Mouse (Mus musculus) hindbrain, postnatal 0 days (tissue): ENCODE measurements at regions not wholly inside any gene's neighbourhood (a gene's known extent, or its start where the extent isn't known, plus 50 kb on each side); places are given as distances from the start of the nearest gene placed in this dataset.

Source experiments
- ATAC-seq: fragments of 200-750 bp; cut with Nextera tagmentation; 2 replicates; pipeline ENCODE4 v1.8.0; 2017; ENCODE audit warnings: mild to moderate bottlenecking, moderate TSS enrichment, moderate library complexity
- DNase-seq: peaks from one replicate; pipeline ENCODE4 v3.0.0-alpha.2; 2015; ENCODE audit warnings: low spot score
- H3K27ac ChIP-seq: fragments of 300-500 bp; sonication (generic); 2 replicates; pipeline ENCODE4 v1.5.1; 2014; ENCODE audit warnings: mild to moderate bottlenecking
- H3K27me3 ChIP-seq: fragments of 300-500 bp; sonication (generic); 2 replicates; pipeline ENCODE4 v1.6.1; 2014; ENCODE audit warnings: low read length, mixed read lengths; ENCODE audit not compliant: insufficient read depth
- H3K36me3 ChIP-seq: fragments of 300-500 bp; sonication (generic); 2 replicates; pipeline ENCODE4 v1.6.1; 2014; ENCODE audit warnings: low read length, mixed read lengths; ENCODE audit not compliant: insufficient read depth
- H3K4me1 ChIP-seq: fragments of 300-500 bp; sonication (generic); 2 replicates; pipeline ENCODE4 v1.6.1; 2014; ENCODE audit warnings: antibody characterized with exemption, low read length, mixed read lengths; ENCODE audit not compliant: insufficient read depth
- H3K4me2 ChIP-seq: fragments of 300-500 bp; sonication (generic); 2 replicates; pipeline ENCODE4 v1.6.1; 2014; ENCODE audit warnings: low read depth, mild to moderate bottlenecking, low read length, moderate library complexity, mixed read lengths
- H3K4me3 ChIP-seq: fragments of 300-500 bp; sonication (generic); 2 replicates; pipeline ENCODE4 v1.5.1; 2014; ENCODE audit warnings: low read length
- H3K9ac ChIP-seq: fragments of 300-500 bp; sonication (generic); replicated peaks from 2 replicates; pipeline ENCODE4 v1.6.1; 2014; ENCODE audit warnings: mild to moderate bottlenecking, low read length, moderate library complexity, mixed read lengths
- H3K9me3 ChIP-seq: fragments of 300-500 bp; sonication (generic); 2 replicates; pipeline ENCODE4 v1.6.1; 2016; ENCODE audit warnings: low read length, mixed read lengths
- CTCF ChIP-seq: IDR thresholded peaks from 2 replicates; pipeline ENCODE4 v1.5.1; 2016; ENCODE audit warnings: antibody characterized with exemption, control low read depth, low read depth
- WGBS: fragments of 180-500 bp; shearing (Covaris S2); extraction: QIAGEN DNeasy Blood & Tissue Kit; methylation state at CpG from one replicate; pipeline ENCODE4 v1.1.7; 2014; 5-methylcytosine and 5-hydroxymethylcytosine counted together

- Histone ChIP-seq H3K27ac (no peak overlapping the region), H3K4me3 (no peak overlapping the region), H3K9me3 (no peaks in the 10 kb centered on the region), H3K4me2 (no peak overlapping the region), H3K4me1 (no peaks in the 10 kb centered on the region), H3K27me3 (no peaks in the 10 kb centered on the region), H3K36me3 (no peaks in the 10 kb centered on the region), H3K9ac (no peak overlapping the region)
- 46% methylated on average over 4 of the region's 4 CpGs for WGBS
- no peak for TF ChIP-seq CTCF
- ATAC-seq: no peak
- DNase-seq: no peak
These were observed 261.9 kb upstream of the Nt5e start for GRCm38 (mm10) chr9:88065057-88065456.

- Histone ChIP-seq H3K9ac (no peak overlapping the region), H3K9me3 (no peaks in the 10 kb centered on the region), H3K36me3 (no peaks in the 10 kb centered on the region), H3K4me3 (no peak overlapping the region), H3K27ac (no peak overlapping the region), H3K4me1 (no peaks in the 10 kb centered on the region), H3K27me3 (no peaks in the 10 kb centered on the region), H3K4me2 (no peak overlapping the region)
- ATAC-seq (no peak), DNase-seq (no peak)
- 83% methylated on average over 7 of the region's 7 CpGs for WGBS
- TF ChIP-seq CTCF: no peak
These were observed 261.2 kb upstream of the Nt5e start for GRCm38 (mm10) chr9:88065777-88066176.

GRCm38 (mm10) chr9:88068322-88068721 is 258.7 kb upstream of the Nt5e start:
- Histone ChIP-seq H3K36me3 (no peaks in the 10 kb centered on the region), H3K27ac (no peak overlapping the region), H3K9me3 (no peaks in the 10 kb centered on the region), H3K4me1 (no peaks in the 10 kb centered on the region), H3K4me3 (no peak overlapping the region), H3K4me2 (no peak overlapping the region), H3K9ac (no peak overlapping the region), H3K27me3 (no peaks in the 10 kb centered on the region)
- no peak for TF ChIP-seq CTCF
- ATAC-seq (no peak), DNase-seq (no peak)
- WGBS: 89% methylated on average over 8 of the region's 8 CpGs

GRCm38 (mm10) chr9:88068881-88069304 is 258.1 kb upstream of the Nt5e start:
- peak; percentile 63 for ATAC-seq
- Histone ChIP-seq H3K27me3 (no peaks in the 10 kb centered on the region), H3K9me3 (no peaks in the 10 kb centered on the region), H3K4me2 (0 out of 2 replicates have a peak overlapping the region, but pooled peaks have one; percentile 2), H3K9ac (no peak overlapping the region), H3K27ac (no peak overlapping the region), H3K36me3 (no peaks in the 10 kb centered on the region), H3K4me3 (no peak overlapping the region), H3K4me1 (no peaks in the 10 kb centered on the region)
- no peak for TF ChIP-seq CTCF
- DNase-seq: peak; percentile 51
- 63% methylated on average over 15 of the region's 15 CpGs for WGBS

GRCm38 (mm10) chr9:88069834-88070233 is 257.2 kb upstream of the Nt5e start:
- no peak for ATAC-seq
- Histone ChIP-seq H3K4me1 (no peaks in the 10 kb centered on the region), H3K36me3 (no peaks in the 10 kb centered on the region), H3K4me3 (no peak overlapping the region), H3K9me3 (no peaks in the 10 kb centered on the region), H3K27ac (no peak overlapping the region), H3K27me3 (no peaks in the 10 kb centered on the region), H3K4me2 (no peak overlapping the region), H3K9ac (no peak overlapping the region)
- DNase-seq: no peak
- WGBS: 92% methylated on average over 13 of the region's 13 CpGs
- no peak for TF ChIP-seq CTCF

- Histone ChIP-seq H3K27ac (no peak overlapping the region), H3K4me1 (no peaks in the 10 kb centered on the region), H3K27me3 (no peaks in the 10 kb centered on the region), H3K4me2 (no peak overlapping the region), H3K9me3 (no peaks in the 10 kb centered on the region), H3K4me3 (no peak overlapping the region), H3K36me3 (no peaks in the 10 kb centered on the region), H3K9ac (no peak overlapping the region)
- no peak for ATAC-seq
- peak; percentile 68 for TF ChIP-seq CTCF
- DNase-seq: peak; percentile 54
- 14% methylated on average over 6 of the region's 6 CpGs for WGBS
These were observed 253.8 kb upstream of the Nt5e start for GRCm38 (mm10) chr9:88073165-88073564.

GRCm38 (mm10) chr9:88073579-88073978 is 253.4 kb upstream of the Nt5e start:
- Histone ChIP-seq H3K9me3 (no peaks in the 10 kb centered on the region), H3K27ac (no peak overlapping the region), H3K4me2 (no peak overlapping the region), H3K4me1 (no peaks in the 10 kb centered on the region), H3K36me3 (no peaks in the 10 kb centered on the region), H3K4me3 (no peak overlapping the region), H3K27me3 (no peaks in the 10 kb centered on the region), H3K9ac (no peak overlapping the region)
- DNase-seq: no peak
- 79% methylated on average over 7 of the region's 7 CpGs for WGBS
- TF ChIP-seq CTCF: no peak
- no peak for ATAC-seq
